Mouse (Mus musculus) kidney, postnatal 0 days (tissue): ENCODE results near the gene Lats1. TPM values are rescaled to one million over a fixed set of nuclear protein-coding genes. Genes with fewer than 3 reads are reported as not detected.

Experiments used
- ATAC-seq: fragments of 200-750 bp; cut with Nextera tagmentation; replicated peaks from 2 replicates; pipeline ENCODE4 v1.8.0; 2017; ENCODE audit warnings: low read depth, moderate number of reproducible peaks, moderate TSS enrichment, moderate library complexity; ENCODE audit not compliant: low FRiP score
- DNase-seq: peaks from one replicate; pipeline ENCODE4 v3.0.0-alpha.2; 2016; ENCODE audit warnings: low spot score
- H3K27ac ChIP-seq: fragments of 300-500 bp; sonication (generic); 2 replicates; pipeline ENCODE4 v1.5.1; 2014; ENCODE audit warnings: mild to moderate bottlenecking
- H3K27me3 ChIP-seq: fragments of 300-500 bp; sonication (generic); 2 replicates; pipeline ENCODE4 v1.6.1; 2014; ENCODE audit warnings: low read length, mixed read lengths; ENCODE audit not compliant: insufficient read depth
- H3K36me3 ChIP-seq: fragments of 300-500 bp; sonication (generic); 2 replicates; pipeline ENCODE4 v1.6.1; 2014; ENCODE audit warnings: low read length, mixed read lengths; ENCODE audit not compliant: insufficient read depth
- H3K4me1 ChIP-seq: fragments of 300-500 bp; sonication (generic); replicated peaks from 2 replicates; pipeline ENCODE4 v1.6.1; 2014; ENCODE audit warnings: antibody characterized with exemption, low read length, mixed read lengths; ENCODE audit not compliant: insufficient read depth
- H3K4me2 ChIP-seq: fragments of 300-500 bp; sonication (generic); 2 replicates; pipeline ENCODE4 v1.6.1; 2014; ENCODE audit warnings: mild to moderate bottlenecking, low read length, moderate library complexity, mixed read lengths
- H3K4me3 ChIP-seq: fragments of 300-500 bp; sonication (generic); replicated peaks from 2 replicates; pipeline ENCODE4 v1.5.1; 2014; ENCODE audit warnings: low read depth, low read length
- H3K9ac ChIP-seq: fragments of 300-500 bp; sonication (generic); 2 replicates; pipeline ENCODE4 v1.6.1; 2014; ENCODE audit warnings: low read depth, low read length
- H3K9me3 ChIP-seq: fragments of 300-500 bp; sonication (generic); replicated peaks from 2 replicates; pipeline ENCODE4 v1.6.1; 2016; ENCODE audit warnings: low read length, inconsistent platforms, mixed read lengths
- CTCF ChIP-seq: IDR thresholded peaks from 2 replicates; pipeline ENCODE4 v1.5.1; 2016; ENCODE audit warnings: antibody characterized with exemption, low read depth, mild to moderate bottlenecking, moderate library complexity
- WGBS: fragments of 180-500 bp; shearing (Covaris S2); extraction: QIAGEN DNeasy Blood & Tissue Kit; methylation state at CpG from one replicate; pipeline ENCODE4 v1.1.7; 2014; 5-methylcytosine and 5-hydroxymethylcytosine counted together
- polyA plus RNA-seq: library from polyadenylated mRNA; unstranded; fragments of >200 nt; fragmentation: Nextera tagmentation; extraction: Ambion mirVana; gene quantifications from 2 replicates; pipeline ENCODE4 v1.2.1, GENCODE M21; 2015

Lats1 gene
- polyA plus RNA-seq, 1 experiment from 2014 or later: 7.3 TPM

GRCm38 (mm10) chr10:7682249-7682648 is 1.2 kb downstream of the Lats1 start:
- no peak for TF ChIP-seq CTCF
- no peak for ATAC-seq
- WGBS: 37% methylated on average over 3 of the region's 3 CpGs
- no peak for DNase-seq
- H3K4me1 ChIP-seq: peaks cover 11% of the 10 kb centered on the region
- H3K9me3 ChIP-seq: no peaks in the 10 kb centered on the region
- H3K27me3 ChIP-seq: no peaks in the 10 kb centered on the region
- peak overlapping the region; percentile 94 for H3K4me3 ChIP-seq
- peak overlapping the region; percentile 99; the same call in 1 of the 2 replicates for H3K9ac ChIP-seq
- H3K4me2 ChIP-seq: peak overlapping the region; percentile 61
- 0 out of 2 replicates have a peak overlapping the region, but pooled peaks have one; percentile 99 for H3K27ac ChIP-seq
- H3K36me3 ChIP-seq: 0 out of 2 replicates have a peak, but pooled peaks cover 11% of the 10 kb centered on the region

- no peaks in the 10 kb centered on the region for H3K27me3 ChIP-seq
- DNase-seq: no peak
- TF ChIP-seq CTCF: no peak
- no peak overlapping the region for H3K4me3 ChIP-seq
- no peak overlapping the region for H3K27ac ChIP-seq
- ATAC-seq: no peak
- 93% methylated on average over 6 of the region's 6 CpGs for WGBS
- no peak overlapping the region for H3K4me2 ChIP-seq
- no peak overlapping the region for H3K9ac ChIP-seq
- peaks cover 4% of the 10 kb centered on the region; the same call in 1 of the 2 replicates for H3K4me1 ChIP-seq
- peaks cover 12% of the 10 kb centered on the region; the same call in 1 of the 2 replicates for H3K36me3 ChIP-seq
- no peaks in the 10 kb centered on the region for H3K9me3 ChIP-seq
Measured at GRCm38 (mm10) chr10:7686902-7687301, 5.9 kb downstream of the Lats1 start.

GRCm38 (mm10) chr10:7695286-7695685 is 14.3 kb downstream of the Lats1 start:
- no peak overlapping the region for H3K4me3 ChIP-seq
- ATAC-seq: no peak
- H3K9me3 ChIP-seq: no peaks in the 10 kb centered on the region
- no peak overlapping the region for H3K9ac ChIP-seq
- H3K27me3 ChIP-seq: no peaks in the 10 kb centered on the region
- peaks cover 49% of the 10 kb centered on the region for H3K36me3 ChIP-seq
- no peak overlapping the region for H3K4me2 ChIP-seq
- no peaks in the 10 kb centered on the region for H3K4me1 ChIP-seq
- H3K27ac ChIP-seq: no peak overlapping the region
- no peak for DNase-seq
- TF ChIP-seq CTCF: peak; percentile 13; the same call in 1 of the 2 replicates

GRCm38 (mm10) chr10:7700120-7700519 is 19.1 kb downstream of the Lats1 start:
- H3K4me2 ChIP-seq: no peak overlapping the region
- no peaks in the 10 kb centered on the region for H3K4me1 ChIP-seq
- TF ChIP-seq CTCF: no peak
- no peak for DNase-seq
- H3K27me3 ChIP-seq: no peaks in the 10 kb centered on the region
- no peak overlapping the region for H3K4me3 ChIP-seq
- H3K9ac ChIP-seq: no peak overlapping the region
- ATAC-seq: no peak
- 77% methylated on average over 3 of the region's 3 CpGs for WGBS
- no peaks in the 10 kb centered on the region for H3K9me3 ChIP-seq
- peaks cover 62% of the 10 kb centered on the region for H3K36me3 ChIP-seq
- H3K27ac ChIP-seq: no peak overlapping the region

GRCm38 (mm10) chr10:7702586-7702985 is 21.6 kb downstream of the Lats1 start:
- Histone ChIP-seq H3K9ac (no peak overlapping the region), H3K9me3 (no peaks in the 10 kb centered on the region), H3K4me2 (no peak overlapping the region), H3K4me1 (no peaks in the 10 kb centered on the region), H3K27me3 (no peaks in the 10 kb centered on the region), H3K4me3 (no peak overlapping the region), H3K36me3 (peaks cover 61% of the 10 kb centered on the region), H3K27ac (no peak overlapping the region)
- no peak for DNase-seq
- WGBS: 88% methylated on average over 6 of the region's 6 CpGs
- no peak for TF ChIP-seq CTCF
- ATAC-seq: no peak

- no peaks in the 10 kb centered on the region for H3K4me1 ChIP-seq
- H3K9ac ChIP-seq: no peak overlapping the region
- H3K4me3 ChIP-seq: no peak overlapping the region
- H3K36me3 ChIP-seq: peaks cover 43% of the 10 kb centered on the region
- H3K9me3 ChIP-seq: no peaks in the 10 kb centered on the region
- H3K4me2 ChIP-seq: no peak overlapping the region
- H3K27me3 ChIP-seq: no peaks in the 10 kb centered on the region
- DNase-seq (no peak), ATAC-seq (no peak)
- H3K27ac ChIP-seq: no peak overlapping the region
- 85% methylated on average over 5 of the region's 5 CpGs for WGBS
- TF ChIP-seq CTCF: no peak
Measured at GRCm38 (mm10) chr10:7710121-7710520, 29.1 kb downstream of the Lats1 start.

GRCm38 (mm10) chr10:7712506-7712905 is 31.5 kb downstream of the Lats1 start:
- no peaks in the 10 kb centered on the region for H3K4me1 ChIP-seq
- no peak overlapping the region for H3K4me3 ChIP-seq
- peaks cover 42% of the 10 kb centered on the region for H3K36me3 ChIP-seq
- H3K27ac ChIP-seq: no peak overlapping the region
- no peak for ATAC-seq
- no peak for TF ChIP-seq CTCF
- DNase-seq: no peak
- no peaks in the 10 kb centered on the region for H3K9me3 ChIP-seq
- H3K9ac ChIP-seq: no peak overlapping the region
- no peak overlapping the region for H3K4me2 ChIP-seq
- 94% methylated on average over 13 of the region's 13 CpGs for WGBS
- H3K27me3 ChIP-seq: no peaks in the 10 kb centered on the region
